Mouse (Mus musculus) left cerebral cortex, adult 2 months (tissue): Measurements from ENCODE around the gene Srsf9. TPM values are rescaled to one million over a fixed set of nuclear protein-coding genes. Genes with fewer than 3 reads are reported as not detected.

Source experiments
- DNase-seq, 2 experiments: peaks; one replicate each; pipeline ENCODE4 v3.0.0; 2021 to 2022; ENCODE audit warnings: low spot score in 2 of 2, mixed read lengths in 1 of 2; ENCODE audit errors: extremely low spot score in 1 of 2
- H3K27ac ChIP-seq: fragments of 200-600 bp; 2 replicates; pipeline ENCODE4 v1.8.1; 2022
- H3K4me3 ChIP-seq: fragments of 200-600 bp; 2 replicates; pipeline ENCODE4 v1.8.1; 2022
- CTCF ChIP-seq: fragments of 200-600 bp; IDR thresholded peaks from 2 replicates; pipeline ENCODE4 v1.8.1; 2022; ENCODE audit warnings: antibody characterized with exemption, mild to moderate bottlenecking, moderate library complexity
- intact Hi-C: fragments of 180-260 bp; cut with DNase I; formaldehyde crosslinking; loops from one replicate; pipeline ENCODE4 v1.15.1; 2025
- long read RNA-seq, 2 experiments: library from polyadenylated mRNA; stranded (forward); transcript quantifications; one replicate each; pipeline ENCODE4 v2.0.0; 2021; ENCODE audit warnings: borderline mapping rate in 2 of 2
- total RNA-seq, 2 experiments: library from RNA; stranded (reverse); gene quantifications; 2 replicates each; pipeline ENCODE4 v1.2.3; 2021

Gene Srsf9
- 10 to 100 TPM; 68.0 to 74.5 TPM for total RNA-seq
- long read RNA-seq, experiment 1, transcript Srsf9-201 (4 exons, 1,162 nt) = major isoform, 28 of 106 reads
- long read RNA-seq, experiment 1, transcript Srsf9-205 (6 exons, 1,392 nt) = minor isoform, 23 of 106 reads
- long read RNA-seq, experiment 1, partial matches to known transcripts = 13 of 106 reads
- long read RNA-seq, experiment 1, other reads (novel, unspliced or antisense) = 42 of 106 reads
- long read RNA-seq, experiment 2, transcript Srsf9-205 (6 exons, 1,392 nt) = minor isoform, 20 of 96 reads
- long read RNA-seq, experiment 2, transcript Srsf9-201 (4 exons, 1,162 nt) = major isoform, 22 of 96 reads
- long read RNA-seq, experiment 2, partial matches to known transcripts = 11 of 96 reads
- long read RNA-seq, experiment 2, other reads (novel, unspliced or antisense) = 43 of 96 reads

DNA sequence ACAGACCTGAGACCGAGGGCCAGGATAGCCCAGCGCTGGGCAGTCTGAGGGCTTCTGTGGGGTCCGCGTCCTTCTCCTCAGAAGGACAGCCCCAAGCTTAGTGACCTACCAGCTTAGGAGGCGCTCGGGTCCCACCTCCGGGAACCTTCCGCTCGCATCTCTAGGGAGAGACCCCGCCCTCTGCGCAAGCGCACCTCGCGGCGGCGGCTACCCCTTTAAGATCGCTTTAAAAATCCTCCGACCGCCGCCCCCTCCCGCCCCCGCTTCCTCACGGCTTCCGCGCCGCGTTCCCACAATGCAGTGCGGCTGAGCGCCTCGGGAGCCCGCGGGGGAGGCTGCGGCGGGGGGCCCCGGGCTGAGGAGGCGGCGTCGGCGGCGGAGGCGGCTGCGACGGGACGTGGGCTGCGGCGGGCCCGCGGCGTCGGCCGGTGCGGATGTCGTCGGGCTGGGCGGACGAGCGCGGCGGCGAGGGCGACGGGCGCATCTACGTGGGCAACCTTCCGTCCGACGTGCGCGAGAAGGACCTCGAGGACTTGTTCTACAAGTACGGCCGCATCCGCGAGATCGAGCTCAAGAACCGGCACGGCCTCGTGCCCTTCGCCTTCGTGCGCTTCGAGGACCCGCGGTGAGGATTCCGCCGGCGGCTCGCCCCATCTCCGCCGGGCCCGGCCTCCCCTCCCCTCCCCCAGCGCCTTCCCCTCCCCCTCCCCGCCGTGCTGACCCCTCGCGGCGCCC is at the start of gene Srsf9:
Gene Srsf9 (plus strand): TSS at position 303 of the 735 bp plus-strand sequence.
- H3K27ac ChIP-seq = peak within 1 kb of the TSS; percentile 90
- intact Hi-C loops = loop anchor here (1.0 to 2.0 kb wide), 2 partner anchors 27 to 48 kb away; partner anchors contain the start of genes Coq5 and Dynll1
- H3K4me3 ChIP-seq = peak within 1 kb of the TSS; percentile 64
- TF ChIP-seq CTCF = no peak
- peak; percentile 95 for DNase-seq

DNA sequence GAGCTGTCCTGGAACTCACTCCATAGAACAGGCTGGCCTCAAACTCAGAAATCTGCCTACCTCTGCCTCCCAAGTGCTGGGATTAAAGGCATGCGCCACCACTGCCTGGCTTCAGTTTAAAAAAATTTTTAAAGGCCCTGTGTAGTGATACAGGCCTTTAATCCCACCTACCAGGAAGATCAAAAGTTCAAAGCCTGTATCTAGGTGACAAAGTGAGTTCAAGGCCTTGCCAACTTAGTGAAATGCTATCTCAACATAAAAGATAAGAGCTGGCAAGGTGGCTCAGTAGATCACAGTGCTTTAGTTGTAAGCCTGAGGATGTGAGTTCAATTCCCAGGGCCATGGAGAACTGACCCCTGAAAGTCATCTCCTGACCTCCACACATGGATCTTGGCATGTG is 48.9 kb upstream of the Srsf9 start:
- TF ChIP-seq CTCF = no peak
- DNase-seq = no peak
- no peak overlapping the region for H3K27ac ChIP-seq
- intact Hi-C loops = loop anchor here (2.0 kb wide), 1 partner anchor 49 kb away; the partner anchor contains the start of gene Srsf9
- no peak overlapping the region for H3K4me3 ChIP-seq

DNA sequence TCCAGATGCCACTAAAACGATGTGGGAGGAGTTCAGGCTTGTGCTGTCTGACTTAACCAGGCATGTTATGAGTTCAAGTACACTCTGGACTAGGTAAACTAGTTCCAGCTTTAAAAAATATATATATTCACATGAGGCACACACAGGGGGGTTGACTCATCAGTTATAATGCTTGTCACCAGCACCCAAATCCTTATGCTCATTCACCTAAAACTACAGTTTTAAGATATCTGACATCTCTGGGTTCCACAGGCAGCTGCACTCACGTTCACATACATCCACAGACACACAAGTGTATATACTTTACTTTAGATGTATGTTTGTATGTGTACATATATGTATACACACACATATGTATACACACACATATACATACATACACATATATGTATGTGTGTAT is 48.2 kb upstream of the Srsf9 start:
- TF ChIP-seq CTCF = no peak
- DNase-seq = no peak
- H3K27ac ChIP-seq = no peak overlapping the region
- no peak overlapping the region for H3K4me3 ChIP-seq
- intact Hi-C loops = loop anchor here (2.0 kb wide), 1 partner anchor 48 kb away; the partner anchor contains the start of gene Srsf9

DNA sequence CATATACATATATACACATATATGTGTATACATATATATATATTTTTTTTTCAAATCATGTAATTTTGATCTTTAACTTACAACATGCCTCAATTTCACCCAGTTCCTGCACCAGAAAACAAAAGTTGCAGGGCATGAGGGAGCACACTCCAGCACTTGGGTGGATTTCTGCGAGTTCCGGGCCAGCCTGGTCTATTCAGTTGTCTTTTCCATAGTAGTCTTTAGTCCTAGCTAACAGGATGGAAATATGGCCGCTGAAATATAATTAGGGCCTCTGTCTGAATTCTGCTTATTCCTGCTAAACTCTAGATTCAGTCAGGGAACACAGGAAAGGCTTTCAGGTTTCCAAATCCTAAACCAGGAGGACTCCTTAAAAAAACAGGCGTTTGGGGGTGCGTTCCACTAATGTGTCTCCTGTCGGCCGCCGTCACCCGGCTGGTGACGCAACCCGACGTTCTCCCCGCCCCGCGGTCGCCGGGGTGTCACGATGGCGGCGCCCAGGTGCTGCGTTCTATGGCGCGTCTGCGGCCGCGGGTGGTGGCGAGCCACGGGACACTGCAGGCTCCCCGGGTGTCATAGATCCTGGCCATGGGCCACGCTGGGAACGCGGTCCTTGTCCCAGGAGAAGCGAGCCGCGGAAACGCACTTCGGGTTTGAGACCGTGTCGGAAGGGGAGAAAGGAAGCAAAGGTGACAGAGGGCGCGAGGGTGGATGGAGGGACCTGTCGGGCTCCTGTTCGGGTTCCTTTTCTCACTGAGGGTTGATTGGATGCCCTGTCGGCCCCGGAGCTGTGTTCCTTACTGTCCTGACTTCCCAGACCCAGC is 47.5 kb upstream of the Srsf9 start, which contains the start of gene Coq5:
Gene Coq5 (plus strand): TSS at position 441 of the 824 bp plus-strand sequence.
- TF ChIP-seq CTCF = no peak
- DNase-seq = peak; percentile 86 to 92
- Histone ChIP-seq H3K4me3 (peak within 1 kb of the TSS; percentile 84), H3K27ac (peak within 1 kb of the TSS; percentile 79)
- intact Hi-C loops = loop anchor here (2.0 kb wide), 1 partner anchor 47 kb away; the partner anchor contains the start of gene Srsf9

DNA sequence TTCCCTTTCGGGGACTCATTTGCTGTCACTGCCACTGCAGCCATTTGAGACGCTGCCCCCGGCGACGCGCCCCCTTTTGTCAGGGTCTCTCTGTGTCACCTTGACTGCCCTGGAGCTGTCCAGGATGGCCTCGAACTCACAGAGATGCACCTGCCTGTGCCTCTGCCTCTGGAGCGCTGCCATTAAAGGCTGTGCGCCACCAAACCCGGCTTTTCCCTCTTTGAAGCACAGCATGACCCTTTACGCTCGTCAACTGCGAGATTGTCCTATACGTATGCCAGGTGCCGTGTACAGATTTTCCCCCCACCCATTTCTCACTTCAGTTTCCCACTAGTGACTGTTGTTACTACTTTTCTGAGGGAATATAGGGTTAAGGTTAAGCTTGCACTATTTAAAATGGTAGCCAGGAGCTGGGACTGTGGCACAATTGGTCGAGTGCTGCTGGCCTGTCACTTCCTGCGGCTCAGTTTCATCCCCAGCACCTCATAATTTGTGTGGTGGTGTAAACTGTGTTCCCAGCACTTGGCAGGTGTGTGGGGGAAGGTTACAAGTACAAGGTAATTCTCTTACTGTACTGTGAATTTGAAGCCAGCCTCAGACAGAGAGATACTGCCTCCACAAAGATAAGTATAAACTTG is 46.8 kb upstream of the Srsf9 start:
- no peak for TF ChIP-seq CTCF
- peak overlapping the region; percentile 84 for H3K4me3 ChIP-seq
- no peak for DNase-seq
- H3K27ac ChIP-seq = peak overlapping the region; percentile 79
- intact Hi-C loops = no loop called here

DNA sequence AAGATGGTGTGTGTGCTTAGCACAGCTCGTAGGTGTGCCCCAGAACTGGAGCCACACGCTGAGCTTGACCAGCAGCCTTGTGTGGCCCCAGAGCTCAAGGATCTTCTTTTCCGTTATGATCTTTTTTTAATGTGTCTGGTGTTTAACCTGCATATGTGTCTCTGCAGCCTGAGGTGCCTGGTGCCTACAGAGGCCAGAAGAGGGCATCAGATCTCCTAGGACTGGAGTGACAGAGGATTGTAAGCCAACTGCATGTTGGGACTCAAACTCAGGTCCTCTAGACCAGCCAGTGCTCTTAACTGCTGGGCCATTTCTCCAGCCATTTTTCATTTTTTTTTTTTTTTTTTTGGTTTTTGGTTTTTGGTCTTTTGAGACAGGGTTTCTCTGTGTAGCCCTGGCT is 42.2 kb upstream of the Srsf9 start:
- TF ChIP-seq CTCF = peak; percentile 21
- intact Hi-C loops = no loop called here

DNA sequence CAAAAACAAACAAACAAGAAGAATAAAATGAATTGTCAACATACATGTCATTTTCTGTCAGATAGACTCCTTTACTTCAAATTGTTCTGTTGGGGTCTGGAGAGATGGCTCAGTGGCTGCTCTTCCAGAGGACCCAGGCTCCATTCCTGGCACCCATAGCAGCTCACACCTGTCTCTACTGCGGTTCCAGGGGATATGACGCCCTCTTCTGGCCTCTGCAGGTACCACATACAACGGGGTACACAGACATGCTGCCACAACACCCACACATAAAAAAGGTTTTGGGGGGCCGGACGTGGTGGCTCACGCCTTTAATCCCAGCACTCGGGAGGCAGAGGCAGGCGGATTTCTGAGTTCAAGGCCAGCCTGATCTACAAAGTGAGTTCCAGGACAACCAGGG is 32.8 kb upstream of the Srsf9 start:
- TF ChIP-seq CTCF = peak; percentile 16
- H3K4me3 ChIP-seq = no peak overlapping the region
- intact Hi-C loops = no loop called here
- H3K27ac ChIP-seq = no peak overlapping the region
- DNase-seq = no peak

More for the DNA sequence above, 42.2 kb upstream of the Srsf9 start:
- DNase-seq = no peak
- H3K4me3 ChIP-seq = no peak overlapping the region
- H3K27ac ChIP-seq = no peak overlapping the region

DNA sequence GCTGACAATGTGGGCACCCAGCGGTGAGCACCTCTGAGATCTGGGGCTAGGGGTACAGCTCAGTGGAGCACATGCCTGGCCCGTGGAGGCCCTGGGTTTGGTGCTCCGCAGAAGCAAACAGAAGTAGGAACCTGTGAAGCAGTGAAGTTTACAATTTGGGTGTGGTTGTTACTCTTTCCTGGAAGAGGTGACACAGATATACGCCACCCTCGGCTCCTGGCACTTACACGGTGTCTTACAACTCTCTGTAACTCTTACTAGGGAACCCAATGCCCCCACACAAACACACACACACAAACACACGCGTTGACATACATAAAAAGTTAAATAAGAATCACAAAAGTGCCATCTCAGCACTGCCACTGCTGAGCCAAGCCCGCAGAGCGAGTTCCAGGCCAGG is 30.6 kb upstream of the Srsf9 start:
- no peak overlapping the region for H3K27ac ChIP-seq
- TF ChIP-seq CTCF = no peak
- DNase-seq = no peak
- intact Hi-C loops = loop anchor here (2.0 kb wide), 1 partner anchor 14 kb away; no protein-coding TSS in a partner anchor
- H3K4me3 ChIP-seq = no peak overlapping the region

DNA sequence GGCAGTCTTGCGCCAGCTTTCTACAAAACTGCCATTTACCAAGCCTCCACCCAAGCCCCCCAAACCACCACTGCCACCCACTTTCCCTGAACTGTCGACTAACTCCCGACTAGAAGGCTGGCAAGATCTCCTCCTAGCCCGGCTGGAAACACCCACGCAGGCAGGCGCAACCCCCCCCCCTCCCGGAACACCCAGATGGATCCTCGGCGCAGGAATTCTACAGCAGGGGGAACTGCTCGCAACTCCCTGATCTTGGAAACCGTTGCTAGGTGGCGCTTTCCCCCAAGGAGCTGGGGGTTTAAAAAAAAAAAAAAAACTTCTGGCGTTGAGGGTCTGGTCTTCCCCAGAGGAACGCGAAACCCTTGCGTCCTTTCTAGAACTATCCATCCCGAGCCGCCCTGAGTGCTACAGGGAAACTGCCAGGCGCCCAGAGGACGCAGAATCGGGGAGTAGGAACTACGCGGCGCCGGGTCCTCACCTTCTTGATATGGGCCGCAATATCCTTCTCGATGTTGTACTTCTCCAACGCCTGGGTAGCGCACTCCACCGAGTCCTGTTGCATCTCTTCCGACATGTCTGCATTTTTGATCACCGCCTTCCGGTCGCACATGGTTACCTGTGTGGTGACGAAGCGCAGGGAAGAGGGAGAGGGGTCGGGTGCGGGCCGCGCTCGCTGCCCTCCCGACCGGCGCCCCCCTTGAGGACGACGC is 26.8 kb upstream of the Srsf9 start:
- peak overlapping the region; percentile 94 for H3K27ac ChIP-seq
- TF ChIP-seq CTCF = peak; percentile 29
- intact Hi-C loops = loop anchor here (1.0 to 2.0 kb wide), 4 partner anchors 19 to 49 kb away; partner anchors contain the start of genes Cox6a1, Gatc, Srsf9 and Triap1
- peak; percentile 56 to 65 for DNase-seq
- peak overlapping the region; percentile 94 for H3K4me3 ChIP-seq
